Mouse (Mus musculus) midbrain, embryonic 11.5 days (tissue): Measurements from ENCODE around the gene Ctc1. TPM values are rescaled to one million over a fixed set of nuclear protein-coding genes. Genes with fewer than 3 reads are reported as not detected.
A peak's percentile ranks its signal among the peaks of the same experiment; 100 is the strongest.

ENCODE experiments used
- ATAC-seq: fragments of 200-750 bp; cut with Nextera tagmentation; 2 replicates; pipeline ENCODE4 v1.8.0; 2017; ENCODE audit warnings: moderate TSS enrichment, moderate library complexity; ENCODE audit not compliant: low FRiP score
- DNase-seq: peaks from one replicate; pipeline ENCODE4 v3.0.0; 2015; ENCODE audit warnings: low spot score; ENCODE audit errors: missing footprints
- H3K27ac ChIP-seq: fragments of 300-500 bp; sonication (generic); 2 replicates; pipeline ENCODE4 v1.5.1; 2014; ENCODE audit warnings: low read depth, low read length
- H3K27me3 ChIP-seq: fragments of 300-500 bp; sonication (generic); 2 replicates; pipeline ENCODE4 v1.6.1; 2014; ENCODE audit warnings: mild to moderate bottlenecking, low read length, moderate library complexity, mixed read lengths; ENCODE audit not compliant: control insufficient read depth, insufficient read depth
- H3K36me3 ChIP-seq: fragments of 300-500 bp; sonication (generic); 2 replicates; pipeline ENCODE4 v1.6.1; 2014; ENCODE audit warnings: mild to moderate bottlenecking, low read length, moderate library complexity, mixed read lengths; ENCODE audit not compliant: control insufficient read depth, insufficient read depth
- H3K4me1 ChIP-seq: fragments of 300-500 bp; sonication (generic); 2 replicates; pipeline ENCODE4 v1.6.1; 2014; ENCODE audit warnings: low read length; ENCODE audit not compliant: control insufficient read depth, insufficient read depth
- H3K4me2 ChIP-seq: fragments of 300-500 bp; sonication (generic); 2 replicates; pipeline ENCODE4 v1.6.1; 2014; ENCODE audit warnings: mild to moderate bottlenecking, moderate library complexity
- H3K4me3 ChIP-seq: fragments of 300-500 bp; sonication (generic); 2 replicates; pipeline ENCODE4 v1.5.1; 2014; ENCODE audit warnings: low read depth, low read length
- H3K9ac ChIP-seq: fragments of 300-500 bp; sonication (generic); 2 replicates; pipeline ENCODE4 v1.6.1; 2014; ENCODE audit warnings: low read length
- H3K9me3 ChIP-seq: fragments of 300-500 bp; sonication (generic); 2 replicates; pipeline ENCODE4 v1.6.1; 2016; ENCODE audit warnings: low read length; ENCODE audit not compliant: control insufficient read depth
- WGBS: fragments of 180-500 bp; shearing (Covaris S2); extraction: QIAGEN DNeasy Blood & Tissue Kit; methylation state at CpG from one replicate; pipeline ENCODE4 v1.1.7; 2014; 5-methylcytosine and 5-hydroxymethylcytosine counted together
- microRNA-seq: library from miRNA; unstranded; fragments of <30 nt; microRNA quantifications from one replicate; pipeline ENCODE4, GENCODE M21; 2017
- polyA plus RNA-seq: library from polyadenylated mRNA; unstranded; fragments of >200 nt; fragmentation: Nextera tagmentation; extraction: Ambion mirVana; gene quantifications from 2 replicates; pipeline ENCODE4 v1.2.1, GENCODE M21; 2014

The Ctc1 gene
- polyA plus RNA-seq, 1 experiment from 2014 or later = 54.6 TPM

DNA sequence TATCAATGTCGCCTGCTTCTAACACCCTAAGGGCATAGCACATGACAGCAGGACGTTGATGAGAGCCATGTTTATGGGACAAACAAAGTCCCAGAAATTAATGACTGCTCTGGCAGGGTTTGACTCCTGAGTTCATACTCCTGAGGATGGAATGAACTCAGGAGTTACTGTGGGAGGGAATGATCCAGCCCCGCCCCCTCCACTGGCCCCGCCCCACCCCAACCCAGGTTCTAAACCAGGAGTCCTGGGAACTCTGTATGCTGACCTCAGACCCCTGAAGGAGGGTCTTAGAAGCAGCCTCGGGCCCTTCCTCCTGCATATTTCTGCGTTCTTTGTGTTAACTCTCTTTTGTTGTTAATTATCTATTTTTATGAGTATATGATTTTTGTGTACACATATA lies 69.9 kb downstream of the Ctc1 start:
- Histone ChIP-seq H3K4me2 (no peak overlapping the region), H3K4me1 (peaks cover 13% of the 10 kb centered on the region), H3K9ac (no peak overlapping the region), H3K9me3 (no peaks in the 10 kb centered on the region), H3K27me3 (no peaks in the 10 kb centered on the region), H3K4me3 (no peak overlapping the region), H3K36me3 (no peaks in the 10 kb centered on the region; the same call in 1 of the 2 replicates), H3K27ac (no peak overlapping the region)
- DNase-seq = no peak
- 69% methylated on average over 6 of the region's 6 CpGs for WGBS
- ATAC-seq = no peak

Small RNA genes lying within 50 kb of the gene (microRNA-seq; reads per million reads assigned to microRNA genes)
- gene Mir3062 = 21.8 reads per million, percentile 38 among the genes with 10 or more reads in this experiment

Other genes with a start within 250 kb of the Ctc1 start
- 47.6 and 49.6 TPM in 2 replicates for gene Ndel1, start 144.1 kb upstream of the Ctc1 start, polyA plus RNA-seq
- 0.04 and 0.07 TPM in 2 replicates for gene Rnf222, start 127.4 kb upstream of the Ctc1 start, polyA plus RNA-seq
- gene Rpl26, start 114.3 kb upstream of the Ctc1 start, polyA plus RNA-seq = 841 and 881 TPM in 2 replicates
- gene Odf4, start 88.8 kb upstream of the Ctc1 start, polyA plus RNA-seq = not detected in 2 replicates
- 3.7 and 4.2 TPM in 2 replicates for gene Arhgef15, start 58.4 kb upstream of the Ctc1 start, polyA plus RNA-seq
- 1.1 and 1.2 TPM in 2 replicates for gene Slc25a35, start 47.8 kb upstream of the Ctc1 start, polyA plus RNA-seq
- 54.5 and 55.3 TPM in 2 replicates for gene Rangrf, start 40.7 kb upstream of the Ctc1 start, polyA plus RNA-seq
- 31.2 and 33.0 TPM in 2 replicates for gene Pfas, start 7.5 kb upstream of the Ctc1 start, polyA plus RNA-seq
- 169 and 171 TPM in 2 replicates for gene Aurkb, start 29.7 kb downstream of the Ctc1 start, polyA plus RNA-seq
- gene Borcs6, start 43.8 kb downstream of the Ctc1 start, polyA plus RNA-seq = 8.8 and 9.8 TPM in 2 replicates
- gene Tmem107, start 54.9 kb downstream of the Ctc1 start, polyA plus RNA-seq = 53.5 and 57.7 TPM in 2 replicates
- gene Vamp2, start 72.6 kb downstream of the Ctc1 start, polyA plus RNA-seq = 72.4 and 73.5 TPM in 2 replicates
- gene Per1, start 79.3 kb downstream of the Ctc1 start, polyA plus RNA-seq = 6.0 and 7.3 TPM in 2 replicates
- gene Hes7, start 104.5 kb downstream of the Ctc1 start, polyA plus RNA-seq = 0.17 and 0.33 TPM in 2 replicates
- 0.11 TPM in 1 of 2 replicates, not detected in the other for gene 9130213A22Rik, start 106.7 kb downstream of the Ctc1 start, polyA plus RNA-seq
- 0.15 and 0.74 TPM in 2 replicates for gene Aloxe3, start 110.0 kb downstream of the Ctc1 start, polyA plus RNA-seq
- not detected in 2 replicates for gene Alox12b, start 141.1 kb downstream of the Ctc1 start, polyA plus RNA-seq
- gene Alox8, start 181.9 kb downstream of the Ctc1 start, polyA plus RNA-seq = 0.11 TPM in 1 of 2 replicates, not detected in the other
- 0.04 TPM in 1 of 2 replicates, not detected in the other for gene Gucy2e, start 221.1 kb downstream of the Ctc1 start, polyA plus RNA-seq